Mouse (Mus musculus) embryonic facial prominence, embryonic 11.5 days (tissue): ENCODE data around the gene Chd3. TPM values are rescaled to one million over a fixed set of nuclear protein-coding genes. Genes with fewer than 3 reads are reported as not detected.
A peak's percentile ranks its signal among the peaks of the same experiment; 100 is the strongest.

ENCODE experiments used
- ATAC-seq: fragments of 200-750 bp; cut with Nextera tagmentation; replicated peaks from 2 replicates; pipeline ENCODE4 v1.8.0; 2017; ENCODE audit warnings: low read depth; ENCODE audit not compliant: insufficient number of reproducible peaks, low FRiP score, low TSS enrichment
- DNase-seq: peaks from one replicate; pipeline ENCODE4 v3.0.0-alpha.2; 2015; ENCODE audit warnings: low spot score
- H3K27ac ChIP-seq: fragments of 300-500 bp; sonication (generic); replicated peaks from 2 replicates; pipeline ENCODE4 v1.5.1; 2014; ENCODE audit warnings: mild to moderate bottlenecking, low read depth, low read length, control low read depth
- H3K27me3 ChIP-seq: fragments of 300-500 bp; sonication (generic); 2 replicates; pipeline ENCODE4 v1.6.1; 2014; ENCODE audit warnings: mild to moderate bottlenecking, low read length, moderate library complexity, mixed read lengths; ENCODE audit not compliant: control insufficient read depth, insufficient read depth
- H3K36me3 ChIP-seq: fragments of 300-500 bp; sonication (generic); replicated peaks from 2 replicates; pipeline ENCODE4 v1.6.1; 2014; ENCODE audit warnings: low read depth, mild to moderate bottlenecking, low read length, moderate library complexity, mixed read lengths; ENCODE audit not compliant: control insufficient read depth, insufficient read depth
- H3K4me1 ChIP-seq: fragments of 300-500 bp; sonication (generic); 2 replicates; pipeline ENCODE4 v1.6.1; 2014; ENCODE audit warnings: low read length, mixed read lengths; ENCODE audit not compliant: control insufficient read depth, insufficient read depth
- H3K4me2 ChIP-seq: fragments of 300-500 bp; sonication (generic); 2 replicates; pipeline ENCODE4 v1.6.1; 2014; ENCODE audit warnings: low read depth, mild to moderate bottlenecking, control low read depth, low read length, moderate library complexity
- H3K4me3 ChIP-seq: fragments of 300-500 bp; sonication (generic); 2 replicates; pipeline ENCODE4 v1.5.1; 2014; ENCODE audit warnings: low read depth, low read length, control low read depth
- H3K9ac ChIP-seq: fragments of 300-500 bp; sonication (generic); replicated peaks from 2 replicates; pipeline ENCODE4 v1.6.1; 2014; ENCODE audit warnings: mild to moderate bottlenecking, control low read depth, low read length
- H3K9me3 ChIP-seq: fragments of 300-500 bp; sonication (generic); replicated peaks from 2 replicates; pipeline ENCODE4 v1.6.1; 2016; ENCODE audit warnings: mild to moderate bottlenecking, low read length, inconsistent platforms, mixed read lengths; ENCODE audit not compliant: control insufficient read depth
- whole genome bisulfite sequencing: fragments of 180-500 bp; shearing (Covaris S2); extraction: QIAGEN DNeasy Blood & Tissue Kit; methylation state at CpG from one replicate; pipeline ENCODE4 v1.1.7; 2014; 5-methylcytosine and 5-hydroxymethylcytosine counted together
- polyA plus RNA-seq: library from polyadenylated mRNA; unstranded; fragments of >200 nt; fragmentation: Nextera tagmentation; extraction: Ambion mirVana; gene quantifications from 2 replicates; pipeline ENCODE4 v1.2.1, GENCODE M21; 2014

The Chd3 gene
- polyA plus RNA-seq = 48.0 and 52.1 TPM in 2 replicates

- no peaks in the 10 kb centered on the region; the same call in 1 of the 2 replicates for H3K36me3 ChIP-seq
- peak within 1 kb of the TSS; percentile 90 for H3K4me2 ChIP-seq
- whole genome bisulfite sequencing = 10% methylated on average over 6 of the region's 34 CpGs
- peak within 1 kb of the TSS; percentile 99 for H3K4me3 ChIP-seq
- DNase-seq = peak; percentile 34
- peaks cover 12% of the 10 kb centered on the region for H3K4me1 ChIP-seq
- no peak for ATAC-seq
- H3K27me3 ChIP-seq = no peaks in the 10 kb centered on the region
- peak within 1 kb of the TSS; percentile 99 for H3K27ac ChIP-seq
- peak within 1 kb of the TSS; percentile 100 for H3K9ac ChIP-seq
- no peaks in the 10 kb centered on the region for H3K9me3 ChIP-seq
Measured at GRCm38 (mm10) chr11:69369215-69369989, at the start of gene Chd3. Gene Chd3 (minus strand): TSS chr11:69369406.

DNA sequence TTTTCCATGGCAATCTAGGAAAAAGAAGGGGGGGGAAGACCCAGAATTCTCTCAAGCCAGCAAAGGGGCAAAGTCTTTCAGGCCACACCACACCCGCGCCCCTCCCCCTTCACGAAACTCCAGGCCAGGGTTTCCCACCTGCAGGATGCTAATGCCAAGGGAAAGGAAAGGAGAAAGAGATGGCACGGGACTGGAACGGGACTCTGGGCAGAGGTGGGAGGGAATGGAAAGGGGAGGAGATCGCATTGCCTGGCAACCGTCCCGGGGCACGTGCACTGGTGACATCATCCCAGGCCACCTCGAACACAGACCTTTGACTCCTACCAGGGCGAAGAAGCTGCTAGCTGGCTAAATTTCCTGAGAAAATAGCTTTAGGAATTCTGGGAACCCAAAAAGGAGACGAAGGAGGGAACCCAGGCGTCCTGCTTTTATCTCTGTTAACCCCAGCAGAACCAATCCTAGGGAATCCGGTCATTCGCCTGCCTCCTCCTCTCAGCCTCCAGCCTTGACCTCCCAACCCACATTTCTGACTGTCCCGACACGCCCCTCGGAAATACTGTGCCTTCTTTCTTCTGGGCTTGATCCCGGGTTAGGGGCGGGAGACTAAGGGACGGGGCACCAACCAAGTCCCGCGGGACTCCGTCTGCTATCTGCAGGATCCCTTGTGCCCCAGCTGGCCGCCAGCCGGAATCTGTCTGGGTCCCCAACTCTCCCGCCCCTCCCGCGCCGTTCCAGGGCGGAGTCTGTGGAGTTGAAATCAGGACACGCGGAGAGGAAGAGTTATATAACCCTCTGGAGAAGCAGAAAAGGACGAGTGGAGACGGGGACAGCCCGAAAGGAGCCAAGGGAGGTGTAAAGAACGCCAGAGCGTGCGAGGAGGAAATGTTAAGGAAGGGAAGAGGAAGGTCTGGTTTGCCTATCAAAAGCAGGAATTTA is 48.5 kb upstream of the Chd3 start:
- H3K9me3 ChIP-seq = no peaks in the 10 kb centered on the region
- peaks cover 12% of the 10 kb centered on the region for H3K4me1 ChIP-seq
- no peaks in the 10 kb centered on the region for H3K36me3 ChIP-seq
- H3K9ac ChIP-seq = peak overlapping the region; percentile 53
- peaks cover 11% of the 10 kb centered on the region for H3K27me3 ChIP-seq
- peak overlapping the region; percentile 99 for H3K27ac ChIP-seq
- under 1% methylated on average over 39 of the region's 39 CpGs for WGBS
- DNase-seq = peak; percentile 97
- peak overlapping the region; percentile 72 for H3K4me2 ChIP-seq
- peak; percentile 32 for ATAC-seq
- H3K4me3 ChIP-seq = peak overlapping the region; percentile 41

DNA sequence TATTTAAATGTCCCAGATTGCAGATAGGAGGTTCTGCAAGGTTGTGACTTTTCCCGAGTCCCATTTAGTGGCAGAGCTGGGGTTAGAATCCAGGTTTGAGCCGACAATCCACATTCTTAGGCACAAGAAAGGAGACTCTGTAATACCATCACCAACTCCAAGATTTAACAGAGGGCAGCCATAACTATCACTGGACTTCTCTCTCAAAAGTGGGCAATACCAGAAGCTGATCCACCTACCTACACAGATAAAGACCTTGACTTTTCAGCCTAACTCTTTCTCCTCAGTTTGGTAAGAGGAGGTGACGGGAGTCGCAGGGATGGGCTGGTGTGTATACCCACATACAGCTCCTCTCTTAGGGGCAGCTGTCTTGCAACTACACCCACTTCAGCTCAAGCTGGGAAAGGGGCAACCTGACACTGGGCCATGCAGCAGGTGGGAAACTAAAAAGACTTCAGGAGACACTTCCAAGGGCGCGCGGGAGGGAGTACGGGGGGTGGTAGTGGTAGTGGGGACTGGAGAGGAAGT is 47.8 kb upstream of the Chd3 start:
- no peak for DNase-seq

GRCm38 (mm10) chr11:69416509-69416908 is 47.3 kb upstream of the Chd3 start:
- H3K9me3 ChIP-seq = no peaks in the 10 kb centered on the region
- H3K4me3 ChIP-seq = peak overlapping the region; percentile 79
- peaks cover 8% of the 10 kb centered on the region for H3K27me3 ChIP-seq
- 0% methylated on average over 4 of the region's 4 CpGs for WGBS
- no peak overlapping the region; the same call in 1 of the 2 replicates for H3K9ac ChIP-seq
- H3K36me3 ChIP-seq = no peaks in the 10 kb centered on the region
- peak overlapping the region; percentile 99 for H3K27ac ChIP-seq
- ATAC-seq = no peak
- peak overlapping the region; percentile 72 for H3K4me2 ChIP-seq
- no peak for DNase-seq
- peaks cover 22% of the 10 kb centered on the region for H3K4me1 ChIP-seq

More for the DNA sequence above, 47.8 kb upstream of the Chd3 start:
- Histone ChIP-seq H3K4me1 (peaks cover 18% of the 10 kb centered on the region), H3K4me3 (peak overlapping the region; percentile 41), H3K36me3 (no peaks in the 10 kb centered on the region), H3K27ac (peak overlapping the region; percentile 99), H3K4me2 (peak overlapping the region; percentile 72), H3K9me3 (no peaks in the 10 kb centered on the region), H3K9ac (peak overlapping the region; percentile 50), H3K27me3 (peaks cover 11% of the 10 kb centered on the region)
- WGBS = 2% methylated on average over 8 of the region's 8 CpGs
- ATAC-seq = no peak

- 2% methylated on average over 13 of the region's 25 CpGs for WGBS
- Histone ChIP-seq H3K36me3 (no peaks in the 10 kb centered on the region), H3K4me1 (peaks cover 23% of the 10 kb centered on the region), H3K27ac (peak overlapping the region; percentile 99), H3K4me2 (peak overlapping the region; percentile 90), H3K9me3 (no peaks in the 10 kb centered on the region), H3K27me3 (peaks cover 1% of the 10 kb centered on the region; the same call in 1 of the 2 replicates), H3K9ac (peak overlapping the region; percentile 98), H3K4me3 (peak overlapping the region; percentile 79)
- peak; percentile 87 for DNase-seq
- no peak for ATAC-seq
Measured at GRCm38 (mm10) chr11:69415668-69416451, 46.7 kb upstream of the Chd3 start.

GRCm38 (mm10) chr11:69415327-69415667 is 46.1 kb upstream of the Chd3 start:
- peaks cover 23% of the 10 kb centered on the region for H3K4me1 ChIP-seq
- WGBS = 2% methylated on average over 3 of the region's 3 CpGs
- peak overlapping the region; percentile 79 for H3K4me3 ChIP-seq
- H3K36me3 ChIP-seq = no peaks in the 10 kb centered on the region
- ATAC-seq = no peak
- peak overlapping the region; percentile 98 for H3K9ac ChIP-seq
- H3K27me3 ChIP-seq = no peaks in the 10 kb centered on the region
- DNase-seq = peak; percentile 56
- no peaks in the 10 kb centered on the region for H3K9me3 ChIP-seq
- peak overlapping the region; percentile 99 for H3K27ac ChIP-seq
- H3K4me2 ChIP-seq = peak overlapping the region; percentile 90
